Mouse (Mus musculus): ENCODE measurements at regions not wholly inside any gene's neighbourhood (a gene's known extent, or its start where the extent isn't known, plus 50 kb on each side); places are given as distances from the start of the nearest gene placed in this dataset.

GRCm38 (mm10) chr3:148429012-148429865, 561.1 kb downstream of the Adgrl2 start:
- no peak for DNase-seq

GRCm38 (mm10) chr3:148424089-148424488, 566.3 kb downstream of the Adgrl2 start:
- no peak for DNase-seq

- DNase-seq, result no peak
These were observed 567.0 kb downstream of the Adgrl2 start for GRCm38 (mm10) chr3:148423383-148423782.

GRCm38 (mm10) chr3:148422720-148423119, 567.6 kb downstream of the Adgrl2 start:
- DNase-seq, result no peak

- no peak for DNase-seq
These were observed 568.1 kb downstream of the Adgrl2 start for GRCm38 (mm10) chr3:148422205-148422604.

- no peak for DNase-seq
These were observed 570.1 kb downstream of the Adgrl2 start for GRCm38 (mm10) chr3:148420303-148420702.

- DNase-seq, result no peak
These were observed 570.8 kb downstream of the Adgrl2 start for GRCm38 (mm10) chr3:148419462-148420074.

- no peak for DNase-seq
These were observed 572.3 kb downstream of the Adgrl2 start for GRCm38 (mm10) chr3:148418067-148418466.

GRCm38 (mm10) chr3:148415443-148415842, 574.9 kb downstream of the Adgrl2 start:
- DNase-seq, result no peak

GRCm38 (mm10) chr3:148413027-148413426, 577.3 kb downstream of the Adgrl2 start:
- DNase-seq, result no peak

GRCm38 (mm10) chr3:148412191-148412590, 578.2 kb downstream of the Adgrl2 start:
- DNase-seq, result no peak

- DNase-seq, result no peak
These were observed 592.0 kb downstream of the Adgrl2 start for GRCm38 (mm10) chr3:148398349-148398748.

- DNase-seq, result no peak
These were observed 602.8 kb downstream of the Adgrl2 start for GRCm38 (mm10) chr3:148387550-148387949.

GRCm38 (mm10) chr3:148385712-148386111, 604.6 kb downstream of the Adgrl2 start:
- no peak for DNase-seq

- no peak for DNase-seq
These were observed 609.3 kb downstream of the Adgrl2 start for GRCm38 (mm10) chr3:148381057-148381456.

GRCm38 (mm10) chr3:148363331-148363730, 627.0 kb downstream of the Adgrl2 start:
- DNase-seq, result no peak

- peak in 1 of 2 experiments; percentile 14 for DNase-seq
These were observed 627.9 kb downstream of the Adgrl2 start for GRCm38 (mm10) chr3:148362453-148362864.

GRCm38 (mm10) chr3:148343633-148344361, 646.6 kb downstream of the Adgrl2 start:
- peak; percentile 48 to 69 for DNase-seq

GRCm38 (mm10) chr3:148343256-148343632, 647.1 kb downstream of the Adgrl2 start:
- no peak for DNase-seq

- no peak for DNase-seq
These were observed 651.1 kb downstream of the Adgrl2 start for GRCm38 (mm10) chr3:148339258-148339657.

- DNase-seq, result no peak
These were observed 653.7 kb downstream of the Adgrl2 start for GRCm38 (mm10) chr3:148336640-148337039.

GRCm38 (mm10) chr3:148336091-148336511, 654.3 kb downstream of the Adgrl2 start:
- peak in 1 of 2 experiments; percentile 7 for DNase-seq

GRCm38 (mm10) chr3:148335654-148336053, 654.7 kb downstream of the Adgrl2 start:
- DNase-seq, result no peak
